Mouse (Mus musculus): ENCODE measurements around the gene Iscu. TPM values are rescaled to one million over a fixed set of nuclear protein-coding genes. Genes with fewer than 3 reads are reported as not detected.
"Not testable (repeated sequence)": the region's sequence is repeated elsewhere in the genome, so short reads cannot be mapped to it uniquely, and the experiment has no call there.

The Iscu gene
- polyA plus RNA-seq, 1 experiment from 2014 or later = 132 TPM

GRCm38 (mm10) chr5:113781254-113781653 lies 8.7 kb downstream of the Iscu start:
- 77% methylated on average over 7 of the region's 7 CpGs for WGBS
- H3K36me3 ChIP-seq (ENCODE audit: control insufficient read depth, insufficient read depth, low read length) = peaks cover 22% of the 10 kb centered on the region
- H3K9me3 ChIP-seq (ENCODE audit: control insufficient read depth, low read length) = no peaks in the 10 kb centered on the region
- H3K27ac ChIP-seq (replicated peaks in 1 of 2; ENCODE audit: control insufficient read depth in 1 of 2, insufficient read depth in 1 of 2, low read depth in 2 of 2, low read length in 2 of 2) = no peak overlapping the region
- H3K4me2 ChIP-seq (ENCODE audit: low read length) = no peak overlapping the region
- no peak overlapping the region for H3K4me3 ChIP-seq (ENCODE audit: control insufficient read depth in 1 of 2, insufficient read depth in 1 of 2, low read depth in 1 of 2, low read length in 2 of 2)
- H3K9ac ChIP-seq (ENCODE audit: low read length) = no peak overlapping the region
- no peak for ATAC-seq (ENCODE audit: insufficient number of reproducible peaks, insufficient read depth, low FRiP score, low read depth)
- peaks cover 5% of the 10 kb centered on the region; the same call in 1 of the 2 replicates for H3K27me3 ChIP-seq (ENCODE audit: control insufficient read depth, insufficient read depth, low read length)
- peaks cover 6 to 7% of the 10 kb centered on the region in 2 experiments for H3K4me1 ChIP-seq (ENCODE audit: control insufficient read depth in 2 of 2, insufficient read depth in 2 of 2, low read length in 2 of 2)

- H3K27ac ChIP-seq (replicated peaks in 1 of 2; ENCODE audit: control insufficient read depth in 1 of 2, insufficient read depth in 1 of 2, low read depth in 2 of 2, low read length in 2 of 2) = no peak overlapping the region
These were observed 9.3 kb downstream of the Iscu start for GRCm38 (mm10) chr5:113781875-113782274.

GRCm38 (mm10) chr5:113782624-113783023 lies 10.1 kb downstream of the Iscu start:
- 50% methylated on average over 7 of the region's 7 CpGs for WGBS
- H3K9ac ChIP-seq (ENCODE audit: low read length) = no peak overlapping the region
- H3K27me3 ChIP-seq (ENCODE audit: control insufficient read depth, insufficient read depth, low read length) = peaks cover 8% of the 10 kb centered on the region; the same call in 1 of the 2 replicates
- ATAC-seq (ENCODE audit: insufficient number of reproducible peaks, insufficient read depth, low FRiP score, low read depth) = no peak
- no peak overlapping the region for H3K4me3 ChIP-seq (ENCODE audit: control insufficient read depth in 1 of 2, insufficient read depth in 1 of 2, low read depth in 1 of 2, low read length in 2 of 2)
- H3K4me2 ChIP-seq (ENCODE audit: low read length) = no peak overlapping the region
- H3K36me3 ChIP-seq (ENCODE audit: control insufficient read depth, insufficient read depth, low read length) = peaks cover 10% of the 10 kb centered on the region
- H3K4me1 ChIP-seq (ENCODE audit: control insufficient read depth in 2 of 2, insufficient read depth in 2 of 2, low read length in 2 of 2) = peaks cover 6 to 7% of the 10 kb centered on the region in 2 experiments
- H3K9me3 ChIP-seq (ENCODE audit: control insufficient read depth, low read length) = no peaks in the 10 kb centered on the region
- peak overlapping the region in 1 of 2 experiments; percentile 50; a peak in 1 of 4 replicates for H3K27ac ChIP-seq (replicated peaks in 1 of 2; ENCODE audit: control insufficient read depth in 1 of 2, insufficient read depth in 1 of 2, low read depth in 2 of 2, low read length in 2 of 2)

More at GRCm38 (mm10) chr5:113781875-113782274, 9.3 kb downstream of the Iscu start:
- Histone ChIP-seq H3K4me3 (ENCODE audit: control insufficient read depth in 1 of 2, insufficient read depth in 1 of 2, low read depth in 1 of 2, low read length in 2 of 2) (no peak overlapping the region), H3K27me3 (ENCODE audit: control insufficient read depth, insufficient read depth, low read length) (peaks cover 6% of the 10 kb centered on the region; the same call in 1 of the 2 replicates), H3K9ac (ENCODE audit: low read length) (no peak overlapping the region), H3K4me2 (ENCODE audit: low read length) (no peak overlapping the region), H3K4me1 (ENCODE audit: control insufficient read depth in 2 of 2, insufficient read depth in 2 of 2, low read length in 2 of 2) (peaks cover 6 to 7% of the 10 kb centered on the region in 2 experiments), H3K9me3 (ENCODE audit: control insufficient read depth, low read length) (no peaks in the 10 kb centered on the region), H3K36me3 (ENCODE audit: control insufficient read depth, insufficient read depth, low read length) (peaks cover 16% of the 10 kb centered on the region)
- no peak for ATAC-seq (ENCODE audit: insufficient number of reproducible peaks, insufficient read depth, low FRiP score, low read depth)
- WGBS = 80% methylated on average over 7 of the region's 7 CpGs

GRCm38 (mm10) chr5:113783581-113784001 lies 11.0 kb downstream of the Iscu start:
- Histone ChIP-seq H3K4me3 (ENCODE audit: control insufficient read depth in 1 of 2, insufficient read depth in 1 of 2, low read depth in 1 of 2, low read length in 2 of 2) (no peak overlapping the region), H3K4me1 (ENCODE audit: control insufficient read depth in 2 of 2, insufficient read depth in 2 of 2, low read length in 2 of 2) (peaks cover 6 to 7% of the 10 kb centered on the region in 2 experiments), H3K27ac (replicated peaks in 1 of 2; ENCODE audit: control insufficient read depth in 1 of 2, insufficient read depth in 1 of 2, low read depth in 2 of 2, low read length in 2 of 2) (peak overlapping the region; percentile 31 to 50; a peak in 3 of 4 replicates), H3K27me3 (ENCODE audit: control insufficient read depth, insufficient read depth, low read length) (peaks cover 8% of the 10 kb centered on the region; the same call in 1 of the 2 replicates), H3K36me3 (ENCODE audit: control insufficient read depth, insufficient read depth, low read length) (peaks cover 5% of the 10 kb centered on the region), H3K4me2 (ENCODE audit: low read length) (peak overlapping the region; percentile 37), H3K9me3 (ENCODE audit: control insufficient read depth, low read length) (no peaks in the 10 kb centered on the region), H3K9ac (ENCODE audit: low read length) (no peak overlapping the region; the same call in 1 of the 2 replicates)
- 5% methylated on average over 12 of the region's 12 CpGs for WGBS
- ATAC-seq (ENCODE audit: insufficient number of reproducible peaks, insufficient read depth, low FRiP score, low read depth) = no peak

GRCm38 (mm10) chr5:113784104-113784503 lies 11.6 kb downstream of the Iscu start:
- H3K27me3 ChIP-seq (ENCODE audit: control insufficient read depth, insufficient read depth, low read length); H3K36me3 ChIP-seq (ENCODE audit: control insufficient read depth, insufficient read depth, low read length); H3K9me3 ChIP-seq (ENCODE audit: control insufficient read depth, low read length); ATAC-seq (ENCODE audit: insufficient number of reproducible peaks, insufficient read depth, low FRiP score, low read depth); H3K9ac ChIP-seq (ENCODE audit: low read length); H3K4me2 ChIP-seq (ENCODE audit: low read length); H3K4me3 ChIP-seq (ENCODE audit: control insufficient read depth in 1 of 2, insufficient read depth in 1 of 2, low read depth in 1 of 2, low read length in 2 of 2): not testable (repeated sequence)
- H3K27ac ChIP-seq (replicated peaks in 1 of 2; ENCODE audit: control insufficient read depth in 1 of 2, insufficient read depth in 1 of 2, low read depth in 2 of 2, low read length in 2 of 2) = peak overlapping the region; percentile 9 to 50; a peak in 1 of 4 replicates
- H3K4me1 ChIP-seq (ENCODE audit: control insufficient read depth in 2 of 2, insufficient read depth in 2 of 2, low read length in 2 of 2) = peaks cover 10 to 12% of the 10 kb centered on the region in 2 experiments
- 28% methylated on average over 3 of the region's 3 CpGs for WGBS

- WGBS = 68% methylated on average over 5 of the region's 5 CpGs
- Histone ChIP-seq H3K4me2 (ENCODE audit: low read length) (no peak overlapping the region), H3K36me3 (ENCODE audit: control insufficient read depth, insufficient read depth, low read length) (no peaks in the 10 kb centered on the region), H3K27me3 (ENCODE audit: control insufficient read depth, insufficient read depth, low read length) (peaks cover 8% of the 10 kb centered on the region; the same call in 1 of the 2 replicates), H3K27ac (replicated peaks in 1 of 2; ENCODE audit: control insufficient read depth in 1 of 2, insufficient read depth in 1 of 2, low read depth in 2 of 2, low read length in 2 of 2) (no peak overlapping the region), H3K9me3 (ENCODE audit: control insufficient read depth, low read length) (no peaks in the 10 kb centered on the region), H3K9ac (ENCODE audit: low read length) (no peak overlapping the region), H3K4me3 (ENCODE audit: control insufficient read depth in 1 of 2, insufficient read depth in 1 of 2, low read depth in 1 of 2, low read length in 2 of 2) (no peak overlapping the region), H3K4me1 (ENCODE audit: control insufficient read depth in 2 of 2, insufficient read depth in 2 of 2, low read length in 2 of 2) (peaks cover 13 to 16% of the 10 kb centered on the region in 2 experiments)
- no peak for ATAC-seq (ENCODE audit: insufficient number of reproducible peaks, insufficient read depth, low FRiP score, low read depth)
These were observed 14.4 kb downstream of the Iscu start for GRCm38 (mm10) chr5:113786985-113787384.

- Histone ChIP-seq H3K4me1 (ENCODE audit: control insufficient read depth in 2 of 2, insufficient read depth in 2 of 2, low read length in 2 of 2) (peaks cover 8 to 10% of the 10 kb centered on the region in 2 experiments), H3K4me2 (ENCODE audit: low read length) (no peak overlapping the region), H3K9me3 (ENCODE audit: control insufficient read depth, low read length) (no peaks in the 10 kb centered on the region), H3K4me3 (ENCODE audit: control insufficient read depth in 1 of 2, insufficient read depth in 1 of 2, low read depth in 1 of 2, low read length in 2 of 2) (no peak overlapping the region), H3K27me3 (ENCODE audit: control insufficient read depth, insufficient read depth, low read length) (0 out of 2 replicates have a peak, but pooled peaks cover 3% of the 10 kb centered on the region), H3K36me3 (ENCODE audit: control insufficient read depth, insufficient read depth, low read length) (no peaks in the 10 kb centered on the region), H3K9ac (ENCODE audit: low read length) (no peak overlapping the region), H3K27ac (replicated peaks in 1 of 2; ENCODE audit: control insufficient read depth in 1 of 2, insufficient read depth in 1 of 2, low read depth in 2 of 2, low read length in 2 of 2) (no peak overlapping the region)
- WGBS = 49% methylated on average over 6 of the region's 6 CpGs
- no peak for ATAC-seq (ENCODE audit: insufficient number of reproducible peaks, insufficient read depth, low FRiP score, low read depth)
These were observed 16.1 kb downstream of the Iscu start for GRCm38 (mm10) chr5:113788645-113789044.

Measured in heart, embryonic 14.5 days (tissue).